Mouse (Mus musculus): ENCODE measurements at regions not wholly inside any gene's neighbourhood (a gene's known extent, or its start where the extent isn't known, plus 50 kb on each side); places are given as distances from the start of the nearest gene placed in this dataset.
"Not testable (repeated sequence)": the region's sequence is repeated elsewhere in the genome, so short reads cannot be mapped to it uniquely, and the experiment has no call there.

- no peak overlapping the region for H3K4me2 ChIP-seq (replicated peaks)
- H3K27ac ChIP-seq = no peak overlapping the region
- no peak overlapping the region for H3K4me3 ChIP-seq (replicated peaks)
- H3K36me3 ChIP-seq = no peaks in the 10 kb centered on the region
- ATAC-seq = no peak
- H3K27me3 ChIP-seq = no peaks in the 10 kb centered on the region
- WGBS = 83% methylated on average over 2 of the region's 2 CpGs
- no peaks in the 10 kb centered on the region for H3K9me3 ChIP-seq
- no peak overlapping the region for H3K9ac ChIP-seq (replicated peaks)
- H3K4me1 ChIP-seq (replicated peaks) = no peaks in the 10 kb centered on the region
These were observed 117.5 kb upstream of the Gm11146 start for GRCm38 (mm10) chr16:77719377-77719776.

GRCm38 (mm10) chr16:77717766-77718165 lies 115.9 kb upstream of the Gm11146 start:
- not testable (repeated sequence) for H3K4me3 ChIP-seq (replicated peaks); ATAC-seq; H3K4me1 ChIP-seq (replicated peaks); H3K27ac ChIP-seq; H3K9me3 ChIP-seq; H3K27me3 ChIP-seq; H3K4me2 ChIP-seq (replicated peaks); H3K36me3 ChIP-seq; H3K9ac ChIP-seq (replicated peaks)
- WGBS = 88% methylated on average over 3 of the region's 3 CpGs

- H3K4me3 ChIP-seq (replicated peaks) = no peak overlapping the region
- no peaks in the 10 kb centered on the region for H3K27me3 ChIP-seq
- no peaks in the 10 kb centered on the region for H3K4me1 ChIP-seq (replicated peaks)
- 89% methylated on average over 6 of the region's 6 CpGs for WGBS
- no peaks in the 10 kb centered on the region for H3K9me3 ChIP-seq
- no peak overlapping the region for H3K4me2 ChIP-seq (replicated peaks)
- no peak overlapping the region for H3K9ac ChIP-seq (replicated peaks)
- H3K36me3 ChIP-seq = no peaks in the 10 kb centered on the region
- ATAC-seq = no peak
- no peak overlapping the region for H3K27ac ChIP-seq
These were observed 102.8 kb upstream of the Gm11146 start for GRCm38 (mm10) chr16:77704726-77705125.

GRCm38 (mm10) chr16:77695443-77695842 lies 93.5 kb upstream of the Gm11146 start:
- Histone ChIP-seq H3K4me2 (replicated peaks) (no peak overlapping the region), H3K4me1 (replicated peaks) (no peaks in the 10 kb centered on the region), H3K9ac (replicated peaks) (no peak overlapping the region), H3K4me3 (replicated peaks) (no peak overlapping the region), H3K27me3 (no peaks in the 10 kb centered on the region), H3K36me3 (no peaks in the 10 kb centered on the region), H3K27ac (no peak overlapping the region), H3K9me3 (no peaks in the 10 kb centered on the region)
- no peak for ATAC-seq
- WGBS = 91% methylated on average over 1 of the region's 1 CpGs

- H3K27ac ChIP-seq = no peak overlapping the region; the same call in 1 of the 2 replicates
- no peak for ATAC-seq
- 86% methylated on average over 4 of the region's 4 CpGs for WGBS
These were observed 85.4 kb upstream of the Gm11146 start for GRCm38 (mm10) chr16:77687056-77687839.

GRCm38 (mm10) chr16:77685651-77686190 lies 83.8 kb upstream of the Gm11146 start:
- Histone ChIP-seq H3K27me3 (no peaks in the 10 kb centered on the region), H3K9ac (replicated peaks) (no peak overlapping the region), H3K4me2 (replicated peaks) (no peak overlapping the region), H3K4me1 (replicated peaks) (peaks cover 18% of the 10 kb centered on the region; the same call in 1 of the 2 replicates), H3K36me3 (no peaks in the 10 kb centered on the region), H3K4me3 (replicated peaks) (no peak overlapping the region), H3K27ac (peak overlapping the region; percentile 55), H3K9me3 (no peaks in the 10 kb centered on the region)
- peak; percentile 83 for ATAC-seq
- WGBS = 84% methylated on average over 5 of the region's 5 CpGs

More at GRCm38 (mm10) chr16:77687056-77687839, 85.4 kb upstream of the Gm11146 start:
- Histone ChIP-seq H3K36me3 (no peaks in the 10 kb centered on the region), H3K27me3 (no peaks in the 10 kb centered on the region), H3K4me2 (replicated peaks) (no peak overlapping the region), H3K9ac (replicated peaks) (no peak overlapping the region), H3K4me3 (replicated peaks) (no peak overlapping the region), H3K9me3 (no peaks in the 10 kb centered on the region), H3K4me1 (replicated peaks) (peaks cover 18% of the 10 kb centered on the region; the same call in 1 of the 2 replicates)

GRCm38 (mm10) chr16:77684521-77684920 lies 82.6 kb upstream of the Gm11146 start:
- Histone ChIP-seq H3K4me3 (replicated peaks) (no peak overlapping the region), H3K27me3 (no peaks in the 10 kb centered on the region), H3K4me2 (replicated peaks) (no peak overlapping the region), H3K36me3 (no peaks in the 10 kb centered on the region), H3K9ac (replicated peaks) (no peak overlapping the region), H3K4me1 (replicated peaks) (peaks cover 18% of the 10 kb centered on the region; the same call in 1 of the 2 replicates), H3K9me3 (no peaks in the 10 kb centered on the region), H3K27ac (peak overlapping the region; percentile 58; the same call in 1 of the 2 replicates)
- no peak for ATAC-seq
- 80% methylated on average over 2 of the region's 2 CpGs for WGBS

GRCm38 (mm10) chr16:77679234-77679633 lies 77.3 kb upstream of the Gm11146 start:
- no peaks in the 10 kb centered on the region for H3K27me3 ChIP-seq
- H3K4me2 ChIP-seq (replicated peaks) = no peak overlapping the region
- no peak overlapping the region for H3K4me3 ChIP-seq (replicated peaks)
- H3K9me3 ChIP-seq = no peaks in the 10 kb centered on the region
- ATAC-seq = no peak
- H3K4me1 ChIP-seq (replicated peaks) = peaks cover 6% of the 10 kb centered on the region
- 74% methylated on average over 2 of the region's 2 CpGs for WGBS
- H3K36me3 ChIP-seq = no peaks in the 10 kb centered on the region
- no peak overlapping the region for H3K9ac ChIP-seq (replicated peaks)
- H3K27ac ChIP-seq = no peak overlapping the region

GRCm38 (mm10) chr16:77676805-77677204 lies 74.9 kb upstream of the Gm11146 start:
- H3K36me3 ChIP-seq = peaks cover 2% of the 10 kb centered on the region; the same call in 1 of the 2 replicates
- peaks cover 5% of the 10 kb centered on the region for H3K4me1 ChIP-seq (replicated peaks)
- peak overlapping the region; percentile 53; the same call in 1 of the 2 replicates for H3K27ac ChIP-seq
- 66% methylated on average over 2 of the region's 2 CpGs for WGBS
- no peak overlapping the region for H3K9ac ChIP-seq (replicated peaks)
- no peaks in the 10 kb centered on the region for H3K27me3 ChIP-seq
- H3K4me3 ChIP-seq (replicated peaks) = no peak overlapping the region
- ATAC-seq = no peak
- no peaks in the 10 kb centered on the region for H3K9me3 ChIP-seq
- H3K4me2 ChIP-seq (replicated peaks) = no peak overlapping the region

GRCm38 (mm10) chr16:77675885-77676597 lies 74.1 kb upstream of the Gm11146 start:
- H3K4me2 ChIP-seq (replicated peaks) = no peak overlapping the region
- H3K9ac ChIP-seq (replicated peaks) = no peak overlapping the region
- H3K9me3 ChIP-seq = no peaks in the 10 kb centered on the region
- ATAC-seq = peak; percentile 55; the same call in 1 of the 2 replicates
- 38% methylated on average over 6 of the region's 6 CpGs for WGBS
- peaks cover 5% of the 10 kb centered on the region for H3K4me1 ChIP-seq (replicated peaks)
- H3K36me3 ChIP-seq = peaks cover 5% of the 10 kb centered on the region; the same call in 1 of the 2 replicates
- H3K27me3 ChIP-seq = no peaks in the 10 kb centered on the region
- H3K27ac ChIP-seq = peak overlapping the region; percentile 77
- no peak overlapping the region for H3K4me3 ChIP-seq (replicated peaks)

GRCm38 (mm10) chr16:77671253-77671652 lies 69.4 kb upstream of the Gm11146 start:
- WGBS = 96% methylated on average over 2 of the region's 2 CpGs
- Histone ChIP-seq H3K27ac (no peak overlapping the region), H3K4me1 (replicated peaks) (peaks cover 5% of the 10 kb centered on the region), H3K4me2 (replicated peaks) (no peak overlapping the region), H3K9me3 (no peaks in the 10 kb centered on the region), H3K4me3 (replicated peaks) (no peak overlapping the region), H3K36me3 (peaks cover 10% of the 10 kb centered on the region; the same call in 1 of the 2 replicates), H3K9ac (replicated peaks) (no peak overlapping the region), H3K27me3 (no peaks in the 10 kb centered on the region)
- no peak for ATAC-seq

- Histone ChIP-seq H3K4me2 (replicated peaks) (no peak overlapping the region), H3K9me3 (no peaks in the 10 kb centered on the region), H3K9ac (replicated peaks) (no peak overlapping the region), H3K36me3 (peaks cover 5% of the 10 kb centered on the region; the same call in 1 of the 2 replicates), H3K4me3 (replicated peaks) (no peak overlapping the region), H3K27me3 (no peaks in the 10 kb centered on the region), H3K4me1 (replicated peaks) (peaks cover 28% of the 10 kb centered on the region), H3K27ac (peak overlapping the region; percentile 56; the same call in 1 of the 2 replicates)
- 79% methylated on average over 4 of the region's 4 CpGs for WGBS
- ATAC-seq = no peak
These were observed 63.9 kb upstream of the Gm11146 start for GRCm38 (mm10) chr16:77665781-77666180.

Measured in midbrain, embryonic 13.5 days (tissue).